Mouse (Mus musculus) heart, postnatal 0 days (tissue): Measurements from ENCODE around the gene Smoc2. TPM values are rescaled to one million over a fixed set of nuclear protein-coding genes. Genes with fewer than 3 reads are reported as not detected.

Experiments
- ATAC-seq: fragments of 200-750 bp; cut with Nextera tagmentation; 2 replicates; pipeline ENCODE4 v1.8.0; 2017; ENCODE audit warnings: low read depth, moderate number of reproducible peaks, moderate library complexity; ENCODE audit not compliant: insufficient read depth
- DNase-seq: peaks from one replicate; pipeline ENCODE4 v3.0.0-alpha.2; 2016; ENCODE audit warnings: low spot score
- H3K27ac ChIP-seq: fragments of 300-500 bp; sonication (generic); 2 replicates; pipeline ENCODE4 v1.5.1; 2014; ENCODE audit warnings: low read depth, mild to moderate bottlenecking
- H3K27me3 ChIP-seq: fragments of 300-500 bp; sonication (generic); 2 replicates; pipeline ENCODE4 v1.6.1; 2014; ENCODE audit warnings: low read length, mixed read lengths; ENCODE audit not compliant: control insufficient read depth, insufficient read depth
- H3K36me3 ChIP-seq: fragments of 300-500 bp; sonication (generic); replicated peaks from 2 replicates; pipeline ENCODE4 v1.6.1; 2014; ENCODE audit warnings: low read length, mixed read lengths; ENCODE audit not compliant: control insufficient read depth, insufficient read depth
- H3K4me1 ChIP-seq: fragments of 300-500 bp; sonication (generic); 2 replicates; pipeline ENCODE4 v1.6.1; 2014; ENCODE audit warnings: antibody characterized with exemption; ENCODE audit not compliant: control insufficient read depth, insufficient read depth
- H3K4me2 ChIP-seq: fragments of 300-500 bp; sonication (generic); 2 replicates; pipeline ENCODE4 v1.6.1; 2014; ENCODE audit warnings: low read depth, mild to moderate bottlenecking, low read length, moderate library complexity
- H3K4me3 ChIP-seq: fragments of 300-500 bp; sonication (generic); 2 replicates; pipeline ENCODE4 v1.5.1; 2014; ENCODE audit warnings: low read depth, low read length
- H3K9ac ChIP-seq: fragments of 300-500 bp; sonication (generic); replicated peaks from 2 replicates; pipeline ENCODE4 v1.6.1; 2014; ENCODE audit warnings: low read depth, low read length, mixed read lengths
- H3K9me3 ChIP-seq: fragments of 300-500 bp; sonication (generic); replicated peaks from 2 replicates; pipeline ENCODE4 v1.6.1; 2016; ENCODE audit warnings: low read length; ENCODE audit not compliant: control insufficient read depth
- CTCF ChIP-seq: IDR thresholded peaks from 2 replicates; pipeline ENCODE4 v1.5.1; 2016; ENCODE audit warnings: antibody characterized with exemption, control low read depth, low read depth
- EP300 ChIP-seq: IDR thresholded peaks from 2 replicates; pipeline ENCODE4 v1.6.1; 2016; ENCODE audit warnings: antibody characterized with exemption, low read depth
- WGBS: fragments of 180-500 bp; shearing (Covaris S2); extraction: QIAGEN DNeasy Blood & Tissue Kit; methylation state at CpG from one replicate; pipeline ENCODE4 v1.1.7; 2014; 5-methylcytosine and 5-hydroxymethylcytosine counted together
- polyA plus RNA-seq: library from polyadenylated mRNA; unstranded; fragments of >200 nt; fragmentation: Nextera tagmentation; extraction: Ambion mirVana; gene quantifications from 2 replicates; pipeline ENCODE4 v1.2.1, GENCODE M21; 2015
- total RNA-seq: library from RNA; depleted of rRNA; stranded (reverse); fragments of >200 nt; gene quantifications from 2 replicates; pipeline ENCODE4 v1.2.3, GENCODE M21; 2014; ENCODE audit warnings: low replicate concordance

Gene Smoc2
- total and polyA plus RNA-seq, 2 experiments from 2014 or later: 22.0 to 24.7 TPM

DNA sequence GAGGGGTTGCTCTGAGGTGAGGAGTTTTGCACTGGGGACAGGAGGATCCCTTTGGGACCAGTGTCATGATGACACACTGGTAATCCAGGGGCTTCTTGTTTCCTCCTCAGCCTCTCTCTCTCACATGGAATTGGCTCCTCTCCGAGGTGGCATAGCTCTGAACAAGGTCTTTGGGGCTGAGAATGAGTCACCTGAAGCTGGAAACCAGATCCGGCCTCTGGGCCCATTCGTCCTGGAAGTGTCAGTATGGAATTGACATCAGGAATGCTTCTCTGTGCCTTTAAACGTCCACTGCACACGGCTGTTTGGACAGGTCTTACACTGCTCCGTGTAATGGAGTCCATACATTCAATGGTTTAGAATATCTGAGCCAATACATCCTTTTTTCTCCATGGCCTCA, 42.2 kb upstream of the Smoc2 start:
- peaks cover 35% of the 10 kb centered on the region for H3K27me3 ChIP-seq

DNA sequence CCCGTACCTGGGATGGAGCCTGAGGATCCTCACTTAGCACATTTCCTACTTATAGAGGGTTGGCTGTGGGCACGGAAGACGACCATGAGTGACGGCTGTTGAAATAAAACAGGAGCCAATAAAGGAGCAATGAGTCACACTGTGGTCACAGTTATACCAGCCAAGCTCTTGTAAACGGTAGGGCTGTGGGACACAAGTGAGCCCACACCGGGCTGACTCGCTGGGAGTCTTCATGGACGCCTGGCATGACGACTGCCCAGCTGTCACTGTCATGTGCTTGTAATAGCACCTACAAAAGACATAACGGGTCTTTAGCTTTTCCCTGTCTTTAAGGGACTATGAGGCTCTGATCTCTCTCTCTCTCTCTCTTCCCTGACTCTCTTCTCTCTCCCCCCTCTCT, 39.3 kb upstream of the Smoc2 start:
- H3K27me3 ChIP-seq: peaks cover 29% of the 10 kb centered on the region
- H3K9ac ChIP-seq: no peak overlapping the region
- no peak overlapping the region for H3K27ac ChIP-seq
- WGBS: 64% methylated on average over 10 of the region's 10 CpGs
- no peaks in the 10 kb centered on the region for H3K9me3 ChIP-seq
- ATAC-seq: no peak
- H3K4me3 ChIP-seq: no peak overlapping the region
- TF ChIP-seq EP300 (no peak), CTCF (no peak)
- H3K36me3 ChIP-seq: no peaks in the 10 kb centered on the region
- DNase-seq: no peak
- H3K4me2 ChIP-seq: no peak overlapping the region
- no peaks in the 10 kb centered on the region for H3K4me1 ChIP-seq

More for the DNA sequence above, 42.2 kb upstream of the Smoc2 start:
- WGBS: 62% methylated on average over 6 of the region's 6 CpGs
- Histone ChIP-seq H3K9me3 (no peaks in the 10 kb centered on the region), H3K27ac (no peak overlapping the region), H3K4me1 (no peaks in the 10 kb centered on the region), H3K4me2 (no peak overlapping the region), H3K4me3 (no peak overlapping the region), H3K36me3 (no peaks in the 10 kb centered on the region), H3K9ac (no peak overlapping the region)
- ATAC-seq: no peak
- TF ChIP-seq CTCF: no peak
- no peak for TF ChIP-seq EP300
- no peak for DNase-seq

DNA sequence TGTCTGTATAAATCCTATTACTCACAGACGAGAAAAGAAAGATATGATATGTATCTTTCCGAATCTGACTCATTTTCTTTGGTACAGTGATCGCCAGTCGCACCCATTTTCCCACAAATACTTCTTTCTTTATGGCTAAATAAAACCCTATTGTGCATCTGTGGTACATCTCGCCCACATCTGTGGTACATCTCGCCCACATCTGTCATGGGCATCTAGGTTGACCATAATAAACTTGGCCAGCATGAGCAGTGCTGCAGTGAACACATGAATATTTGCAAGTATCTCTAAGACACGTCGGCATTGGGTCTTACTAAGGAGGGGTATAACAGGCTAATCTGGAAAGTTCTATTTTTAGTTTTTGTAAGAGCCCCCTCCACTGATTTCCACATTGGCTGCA, 36.7 kb upstream of the Smoc2 start:
- no peak overlapping the region for H3K4me3 ChIP-seq
- no peak overlapping the region for H3K4me2 ChIP-seq
- TF ChIP-seq EP300 (no peak), CTCF (no peak)
- WGBS: 69% methylated on average over 8 of the region's 8 CpGs
- no peaks in the 10 kb centered on the region for H3K36me3 ChIP-seq
- DNase-seq (no peak), ATAC-seq (no peak)
- no peaks in the 10 kb centered on the region for H3K4me1 ChIP-seq
- no peak overlapping the region for H3K9ac ChIP-seq
- H3K27me3 ChIP-seq: peaks cover 8% of the 10 kb centered on the region
- H3K9me3 ChIP-seq: no peaks in the 10 kb centered on the region
- no peak overlapping the region for H3K27ac ChIP-seq

DNA sequence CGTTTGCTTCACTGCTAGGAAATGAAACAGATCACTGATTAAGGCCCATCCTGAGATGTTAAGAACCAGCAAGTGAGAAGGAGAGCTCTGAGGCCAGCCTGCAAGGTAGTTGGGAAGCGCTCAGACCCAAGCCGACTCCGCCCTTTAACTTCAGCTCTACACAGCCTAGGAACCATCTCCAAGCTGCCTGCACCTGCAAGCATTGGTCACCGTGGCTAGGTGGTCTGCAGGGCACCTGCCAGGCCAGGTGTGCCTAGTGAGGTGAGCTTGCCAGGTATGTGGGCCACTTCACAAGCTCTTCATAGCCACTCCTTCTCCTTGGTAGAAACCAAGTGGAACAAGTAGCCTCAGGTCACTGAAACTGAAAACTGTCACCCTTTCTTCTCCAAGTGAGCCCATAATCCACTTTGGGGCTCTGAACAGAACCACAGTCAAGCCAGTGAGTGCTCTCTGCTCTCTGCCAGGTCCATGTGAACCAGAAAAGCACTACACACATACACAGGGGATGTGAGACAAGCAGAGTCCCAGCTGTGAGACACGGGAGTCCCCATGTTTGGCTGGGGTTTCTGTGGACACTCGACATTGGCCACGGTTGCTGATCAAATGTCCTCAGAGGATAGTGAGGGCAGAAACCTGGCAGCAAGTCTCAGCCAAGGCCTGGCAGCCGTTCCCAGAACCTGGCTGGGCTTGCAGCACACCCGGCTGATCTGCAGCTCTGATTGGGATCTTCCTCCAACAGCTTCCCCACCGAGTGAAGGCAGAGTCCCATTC, 34.9 kb upstream of the Smoc2 start:
- WGBS: 50% methylated on average over 11 of the region's 11 CpGs
- 0 out of 2 replicates have a peak, but pooled peaks cover 4% of the 10 kb centered on the region for H3K27me3 ChIP-seq
- H3K27ac ChIP-seq: no peak overlapping the region
- H3K9me3 ChIP-seq: no peaks in the 10 kb centered on the region
- H3K4me2 ChIP-seq: no peak overlapping the region
- DNase-seq (no peak), ATAC-seq (no peak)
- H3K9ac ChIP-seq: no peak overlapping the region
- H3K36me3 ChIP-seq: no peaks in the 10 kb centered on the region
- no peaks in the 10 kb centered on the region for H3K4me1 ChIP-seq
- H3K4me3 ChIP-seq: no peak overlapping the region
- TF ChIP-seq CTCF (no peak), EP300 (no peak)

DNA sequence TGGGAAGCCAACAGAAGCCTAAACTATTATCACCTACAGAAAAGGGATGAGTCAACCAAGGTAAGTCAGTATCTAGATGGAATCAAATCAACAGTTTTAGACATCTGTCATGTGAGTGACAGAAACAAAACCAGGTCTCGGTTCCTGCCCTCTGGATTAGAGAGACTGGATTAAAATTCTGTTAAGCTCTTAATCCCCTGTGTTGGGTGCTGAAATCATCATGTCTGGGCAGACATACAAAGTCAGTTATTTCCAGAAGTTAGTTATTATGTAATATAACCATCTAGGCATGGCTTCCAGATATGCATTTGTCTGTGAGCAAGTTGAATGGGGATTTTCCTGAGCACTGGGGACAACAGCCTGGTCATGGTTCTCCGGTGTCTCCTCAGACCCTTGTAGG, 33.0 kb upstream of the Smoc2 start:
- WGBS: 89% methylated on average over 2 of the region's 2 CpGs
- Histone ChIP-seq H3K27ac (no peak overlapping the region), H3K4me3 (no peak overlapping the region), H3K4me2 (no peak overlapping the region), H3K27me3 (0 out of 2 replicates have a peak, but pooled peaks cover 4% of the 10 kb centered on the region), H3K9me3 (no peaks in the 10 kb centered on the region), H3K9ac (no peak overlapping the region), H3K36me3 (no peaks in the 10 kb centered on the region), H3K4me1 (no peaks in the 10 kb centered on the region)
- no peak for TF ChIP-seq CTCF
- TF ChIP-seq EP300: no peak
- ATAC-seq (no peak), DNase-seq (no peak)

DNA sequence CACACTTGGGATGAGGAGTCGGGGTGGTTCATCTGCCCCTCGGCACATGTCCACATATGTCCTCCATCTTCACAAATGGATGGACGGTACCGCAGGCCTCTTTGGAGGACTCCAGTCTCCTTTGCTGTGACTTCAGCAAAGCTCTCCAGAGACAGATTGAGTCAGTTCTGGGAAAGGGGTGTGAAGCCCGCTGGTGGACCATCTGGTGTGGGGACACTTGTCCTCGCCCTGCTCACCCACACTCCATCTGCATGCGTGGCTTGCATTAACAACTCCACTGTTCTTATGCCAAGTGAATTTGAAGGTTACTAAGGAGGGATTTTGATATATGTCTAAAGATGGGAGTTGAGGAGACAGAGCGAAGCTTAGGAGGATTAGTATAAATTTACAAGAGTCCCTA, 31.4 kb upstream of the Smoc2 start:
- H3K9me3 ChIP-seq: no peaks in the 10 kb centered on the region
- no peak overlapping the region for H3K27ac ChIP-seq
- 0 out of 2 replicates have a peak, but pooled peaks cover 4% of the 10 kb centered on the region for H3K27me3 ChIP-seq
- no peak for TF ChIP-seq EP300
- no peak for TF ChIP-seq CTCF
- ATAC-seq: no peak
- H3K36me3 ChIP-seq: no peaks in the 10 kb centered on the region
- H3K4me1 ChIP-seq: no peaks in the 10 kb centered on the region
- H3K4me3 ChIP-seq: no peak overlapping the region
- no peak for DNase-seq
- WGBS: 86% methylated on average over 8 of the region's 8 CpGs
- no peak overlapping the region for H3K4me2 ChIP-seq
- H3K9ac ChIP-seq: no peak overlapping the region
